Mouse (Mus musculus): ENCODE measurements at regions not wholly inside any gene's neighbourhood (a gene's known extent, or its start where the extent isn't known, plus 50 kb on each side); places are given as distances from the start of the nearest gene placed in this dataset.

- Histone ChIP-seq H3K4me3 (no peak overlapping the region), H3K27ac (no peak overlapping the region)
- no peak for TF ChIP-seq CTCF (IDR thresholded peaks at IDR 0.05)
- intact Hi-C loops (cut with DNase I): no loop called here
- no peak for DNase-seq (ENCODE audit: extremely low spot score in 1 of 2, low spot score in 2 of 2)
These were observed 234.1 kb downstream of the Rybp start for GRCm38 (mm10) chr6:100052955-100053795.

- DNase-seq (ENCODE audit: extremely low spot score in 1 of 2, low spot score in 2 of 2): no peak
- intact Hi-C loops (cut with DNase I): no loop called here
- no peak overlapping the region for H3K27ac ChIP-seq
- TF ChIP-seq CTCF (IDR thresholded peaks at IDR 0.05): no peak
- H3K4me3 ChIP-seq: no peak overlapping the region
These were observed 234.9 kb downstream of the Rybp start for GRCm38 (mm10) chr6:100052406-100052805.

DNA sequence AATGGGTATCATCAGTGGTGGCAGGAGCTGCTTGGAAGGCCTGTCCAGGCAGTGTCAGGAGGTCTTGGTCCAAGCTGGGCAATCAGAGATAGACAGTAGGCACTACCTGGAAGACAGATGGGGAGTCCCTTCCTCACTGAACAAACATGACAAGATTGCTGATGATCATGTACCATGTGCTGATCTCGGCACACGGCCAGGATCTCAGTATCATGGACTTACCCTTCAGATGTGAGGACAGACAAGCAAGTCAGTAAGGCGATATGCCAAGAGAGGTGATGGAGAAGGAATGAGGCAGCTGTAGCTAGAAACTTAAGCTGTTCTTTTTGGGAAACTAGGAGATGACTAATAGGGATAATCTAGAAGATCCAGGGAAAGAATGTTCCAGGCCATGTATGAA, 238.2 kb downstream of the Rybp start:
- intact Hi-C loops (cut with DNase I): no loop called here
- TF ChIP-seq CTCF (IDR thresholded peaks at IDR 0.05): no peak

GRCm38 (mm10) chr6:100046186-100046990, 240.9 kb downstream of the Rybp start:
- DNase-seq (ENCODE audit: extremely low spot score in 1 of 2, low spot score in 2 of 2): no peak
- TF ChIP-seq CTCF (IDR thresholded peaks at IDR 0.05): no peak
- no peak overlapping the region for H3K27ac ChIP-seq
- no peak overlapping the region for H3K4me3 ChIP-seq
- intact Hi-C loops (cut with DNase I): no loop called here

More for the DNA sequence above, 238.2 kb downstream of the Rybp start:
- Histone ChIP-seq H3K27ac (no peak overlapping the region), H3K4me3 (no peak overlapping the region)
- no peak for DNase-seq (ENCODE audit: extremely low spot score in 1 of 2, low spot score in 2 of 2)

GRCm38 (mm10) chr6:100045109-100045508, 242.2 kb downstream of the Rybp start:
- Histone ChIP-seq H3K27ac (no peak overlapping the region), H3K4me3 (no peak overlapping the region)
- intact Hi-C loops (cut with DNase I): no loop called here
- TF ChIP-seq CTCF (IDR thresholded peaks at IDR 0.05): no peak
- DNase-seq (ENCODE audit: extremely low spot score in 1 of 2, low spot score in 2 of 2): no peak

DNA sequence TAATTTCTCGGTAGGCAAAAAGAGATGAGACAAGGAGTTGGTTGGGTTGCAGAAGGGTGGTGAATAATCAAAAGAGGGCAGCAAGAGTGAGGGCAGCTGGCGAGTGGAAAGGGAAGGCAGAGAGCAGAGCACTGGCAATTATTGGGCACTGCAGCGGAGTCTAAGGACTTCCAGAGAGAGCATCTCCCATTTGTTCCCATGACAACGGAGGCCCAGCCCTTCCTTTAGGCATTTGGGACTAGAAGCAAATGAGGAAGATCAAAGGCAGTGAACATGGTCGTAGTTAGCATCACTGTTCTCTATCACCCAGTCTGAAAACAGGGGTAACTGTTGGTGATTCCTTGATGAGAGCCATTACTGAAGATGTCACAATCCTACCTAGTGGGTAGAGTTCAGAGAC, 246.1 kb downstream of the Rybp start:
- no peak overlapping the region for H3K27ac ChIP-seq
- H3K4me3 ChIP-seq: no peak overlapping the region
- no peak for TF ChIP-seq CTCF (IDR thresholded peaks at IDR 0.05)
- intact Hi-C loops (cut with DNase I): no loop called here
- DNase-seq (ENCODE audit: extremely low spot score in 1 of 2, low spot score in 2 of 2): no peak

DNA sequence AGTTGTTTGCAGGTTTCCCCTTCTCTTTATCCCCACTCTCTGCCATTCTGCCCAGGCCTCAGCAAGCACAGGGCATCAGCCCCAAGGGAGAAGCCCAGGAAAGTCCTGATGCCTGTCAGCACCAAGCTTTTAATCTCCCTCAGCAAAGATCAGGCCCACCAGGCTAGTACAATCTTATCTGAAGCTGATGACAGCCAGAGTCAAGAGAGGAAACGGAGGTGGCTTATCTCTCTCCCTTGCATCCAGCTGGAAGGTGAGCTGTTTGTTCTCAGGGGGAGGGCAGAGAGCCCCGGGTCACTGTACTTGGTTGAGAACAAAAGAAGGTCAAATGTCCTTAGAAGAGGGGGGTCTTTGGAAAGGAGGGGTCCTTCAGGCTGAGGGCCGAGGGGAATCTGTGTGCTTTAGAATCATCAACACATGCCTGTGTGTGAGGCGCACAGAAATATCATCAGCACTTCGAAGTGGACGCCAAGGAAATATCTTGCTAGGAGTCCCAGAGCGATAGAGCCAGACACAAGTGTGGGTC, 246.8 kb downstream of the Rybp start:
- TF ChIP-seq CTCF (IDR thresholded peaks at IDR 0.05): no peak
- no peak overlapping the region for H3K27ac ChIP-seq
- intact Hi-C loops (cut with DNase I): no loop called here
- H3K4me3 ChIP-seq: no peak overlapping the region
- DNase-seq (ENCODE audit: extremely low spot score in 1 of 2, low spot score in 2 of 2): no peak

DNA sequence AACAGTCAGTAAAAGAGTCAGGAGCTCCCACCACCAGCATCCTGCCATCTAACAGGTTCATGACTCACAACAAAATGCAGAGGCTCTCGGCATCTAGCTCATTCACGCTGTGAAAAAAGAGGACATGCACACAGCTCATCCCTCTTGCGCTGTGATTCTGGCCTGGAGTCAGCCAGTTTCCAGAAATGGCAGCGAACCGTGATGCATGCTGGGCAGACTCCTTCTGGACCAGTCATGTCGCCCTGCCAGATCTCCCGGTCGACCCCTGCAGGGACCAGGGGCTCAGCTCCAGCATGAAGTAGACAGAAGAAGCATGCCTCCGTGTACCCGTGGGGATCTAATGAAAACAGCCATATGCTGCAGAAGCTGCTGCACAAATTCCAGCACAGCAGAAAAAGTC, 254.6 kb downstream of the Rybp start:
- peak; percentile 17 to 42 for DNase-seq (ENCODE audit: extremely low spot score in 1 of 2, low spot score in 2 of 2)
- no peak overlapping the region for H3K4me3 ChIP-seq
- TF ChIP-seq CTCF (IDR thresholded peaks at IDR 0.05): no peak
- intact Hi-C loops (cut with DNase I): no loop called here
- H3K27ac ChIP-seq: no peak overlapping the region

DNA sequence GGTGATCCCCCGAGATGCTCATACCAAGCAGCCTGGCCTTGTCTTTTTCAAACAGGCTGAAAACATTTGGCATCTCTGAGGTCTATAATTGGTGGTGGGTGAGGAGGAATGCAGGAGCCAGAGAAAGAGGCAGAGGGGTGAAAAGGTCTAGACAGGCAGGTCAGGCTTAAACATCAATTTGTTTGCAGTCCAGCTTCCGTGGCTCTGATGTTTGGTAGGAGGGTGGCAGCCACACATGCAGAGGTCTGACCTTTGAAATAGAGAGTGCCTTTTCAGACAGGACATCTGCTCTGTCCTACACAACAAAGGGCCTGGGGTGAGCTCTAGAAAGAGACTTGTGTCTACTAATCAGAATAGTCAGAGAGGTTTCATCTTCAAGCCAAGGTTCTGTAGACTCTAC, 256.8 kb downstream of the Rybp start:
- intact Hi-C loops (cut with DNase I): no loop called here

GRCm38 (mm10) chr6:100030010-100030409, 257.3 kb downstream of the Rybp start:
- Histone ChIP-seq H3K27ac (no peak overlapping the region), H3K4me3 (no peak overlapping the region)
- no peak for TF ChIP-seq CTCF (IDR thresholded peaks at IDR 0.05)
- no peak for DNase-seq (ENCODE audit: extremely low spot score in 1 of 2, low spot score in 2 of 2)
- intact Hi-C loops (cut with DNase I): no loop called here

More for the DNA sequence above, 256.8 kb downstream of the Rybp start:
- Histone ChIP-seq H3K27ac (no peak overlapping the region), H3K4me3 (no peak overlapping the region)
- DNase-seq (ENCODE audit: extremely low spot score in 1 of 2, low spot score in 2 of 2): no peak
- no peak for TF ChIP-seq CTCF (IDR thresholded peaks at IDR 0.05)

- intact Hi-C loops (cut with DNase I): no loop called here
- Histone ChIP-seq H3K4me3 (no peak overlapping the region), H3K27ac (no peak overlapping the region)
- no peak for TF ChIP-seq CTCF (IDR thresholded peaks at IDR 0.05)
- DNase-seq (ENCODE audit: extremely low spot score in 1 of 2, low spot score in 2 of 2): no peak
These were observed 259.8 kb downstream of the Rybp start for GRCm38 (mm10) chr6:100027524-100027923.

GRCm38 (mm10) chr6:100025531-100025951, 261.7 kb downstream of the Rybp start:
- no peak for DNase-seq (ENCODE audit: extremely low spot score in 1 of 2, low spot score in 2 of 2)
- no peak overlapping the region for H3K4me3 ChIP-seq
- no peak overlapping the region for H3K27ac ChIP-seq
- intact Hi-C loops (cut with DNase I): loop anchor here (1.0 kb wide), 1 partner anchor 40 kb away; no protein-coding TSS in a partner anchor
- no peak for TF ChIP-seq CTCF (IDR thresholded peaks at IDR 0.05)

Measured in left cerebral cortex, adult 2 months (tissue).